Mouse (Mus musculus): ENCODE measurements around the gene Nfatc2ip.
"Not testable (repeated sequence)": the region's sequence is repeated elsewhere in the genome, so short reads cannot be mapped to it uniquely, and the experiment has no call there.

The Nfatc2ip gene

DNA sequence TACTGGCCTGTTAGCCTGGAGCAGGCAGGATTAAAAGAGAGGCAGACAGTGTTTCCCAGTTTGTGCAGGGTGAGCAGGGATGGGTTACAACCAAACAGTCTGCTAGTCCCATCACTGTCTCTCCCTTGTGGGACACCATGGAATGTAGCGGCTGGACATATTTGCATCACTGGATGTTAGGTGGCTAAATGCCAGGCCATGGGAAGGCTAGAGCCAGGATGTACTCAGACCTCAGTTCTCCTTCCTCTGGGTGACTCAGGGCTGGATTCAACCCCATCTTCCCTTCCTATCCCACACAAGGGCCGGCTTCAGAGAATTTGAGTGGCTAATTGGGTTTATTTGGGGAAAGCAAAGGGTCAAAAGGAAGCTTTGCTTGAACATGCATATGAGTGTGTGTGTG, 12.1 kb upstream of the Nfatc2ip start:
- in situ Hi-C loops (cut with MboI), result no loop called here

DNA sequence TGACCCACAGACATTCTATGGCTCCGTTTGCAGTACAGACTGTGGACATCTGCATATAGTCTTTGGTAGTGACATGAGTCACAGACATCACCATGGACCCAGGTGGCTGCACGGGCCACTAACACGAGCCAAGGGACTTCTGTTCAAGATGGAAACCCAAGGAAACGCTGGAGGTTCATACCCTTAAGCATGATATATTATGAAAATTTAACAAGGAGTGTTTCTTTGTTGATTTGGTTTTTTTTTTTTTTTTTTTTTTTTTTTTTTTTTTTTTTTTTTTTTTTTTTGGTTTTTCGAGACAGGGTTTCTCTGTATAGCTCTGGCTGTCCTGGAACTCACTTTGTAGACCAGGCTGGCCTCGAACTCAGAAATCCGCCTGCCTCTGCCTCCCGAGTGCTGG, 6.0 kb upstream of the Nfatc2ip start:
- in situ Hi-C loops (cut with MboI), result not testable (repeated sequence)

DNA sequence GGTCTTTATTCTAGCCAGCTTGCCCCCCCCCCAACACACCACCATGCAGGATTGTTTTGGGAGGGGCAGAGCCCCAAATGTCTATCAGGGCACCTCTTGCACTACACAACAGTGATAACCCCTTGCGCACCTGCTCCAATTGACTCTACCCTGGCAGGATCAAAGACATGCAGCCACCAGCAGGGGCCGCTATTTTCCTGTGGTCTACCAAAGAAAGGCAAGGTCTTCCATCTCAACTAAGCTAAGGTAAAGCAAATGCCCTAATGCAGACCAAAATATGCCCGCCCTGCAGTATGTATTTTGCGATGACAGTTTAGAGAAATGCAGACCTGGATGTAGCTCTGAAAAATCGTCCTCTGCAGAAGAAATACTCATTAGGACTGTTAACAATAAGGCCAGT, 3.0 kb upstream of the Nfatc2ip start:
- in situ Hi-C loops (cut with MboI), result loop anchor here (5.0 kb wide), 1 partner anchor 38 kb away; no protein-coding TSS in a partner anchor

DNA sequence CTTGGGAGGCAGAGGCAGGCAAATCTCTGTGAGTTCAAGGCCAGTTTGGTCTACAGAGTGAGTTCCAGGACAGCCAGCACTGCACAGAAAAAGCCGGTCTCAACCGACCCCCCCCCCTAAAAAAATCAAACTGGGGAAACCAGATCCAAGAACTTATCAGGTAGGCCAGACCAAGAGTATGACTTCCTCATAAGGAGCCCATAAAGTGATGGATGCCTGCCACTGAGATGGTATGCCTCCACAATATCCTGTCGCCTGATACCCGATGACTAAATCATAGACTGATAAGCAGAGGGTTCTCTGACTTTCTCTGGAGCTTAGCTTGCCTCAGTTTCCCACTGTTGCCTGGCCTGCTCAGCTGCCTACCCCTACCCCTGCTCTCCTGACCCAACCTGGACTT, 1.3 kb upstream of the Nfatc2ip start:
- in situ Hi-C loops (cut with MboI), result loop anchor here (5.0 kb wide), 1 partner anchor 39 kb away; no protein-coding TSS in a partner anchor

DNA sequence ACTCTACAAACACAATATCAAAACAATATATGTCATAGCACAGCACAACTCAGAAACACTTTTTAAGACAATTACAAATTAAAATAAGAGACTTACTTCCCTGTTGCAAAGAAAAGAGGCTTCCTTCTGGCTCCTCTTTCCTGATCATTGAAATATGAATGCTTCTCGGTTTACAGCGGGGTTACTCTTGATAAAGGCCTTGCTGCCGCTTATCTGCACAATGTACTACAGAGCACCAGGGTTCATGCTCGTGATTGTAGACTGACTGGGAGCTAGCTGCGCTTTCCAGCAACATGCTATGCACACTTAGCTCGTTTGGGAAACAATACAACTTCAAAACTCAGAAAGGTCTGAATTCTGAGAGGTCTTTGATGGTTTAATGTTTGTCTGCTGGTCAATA, 684 bp upstream of the Nfatc2ip start:
- in situ Hi-C loops (cut with MboI), result loop anchor here (5.0 kb wide), 1 partner anchor 40 kb away; no protein-coding TSS in a partner anchor

DNA sequence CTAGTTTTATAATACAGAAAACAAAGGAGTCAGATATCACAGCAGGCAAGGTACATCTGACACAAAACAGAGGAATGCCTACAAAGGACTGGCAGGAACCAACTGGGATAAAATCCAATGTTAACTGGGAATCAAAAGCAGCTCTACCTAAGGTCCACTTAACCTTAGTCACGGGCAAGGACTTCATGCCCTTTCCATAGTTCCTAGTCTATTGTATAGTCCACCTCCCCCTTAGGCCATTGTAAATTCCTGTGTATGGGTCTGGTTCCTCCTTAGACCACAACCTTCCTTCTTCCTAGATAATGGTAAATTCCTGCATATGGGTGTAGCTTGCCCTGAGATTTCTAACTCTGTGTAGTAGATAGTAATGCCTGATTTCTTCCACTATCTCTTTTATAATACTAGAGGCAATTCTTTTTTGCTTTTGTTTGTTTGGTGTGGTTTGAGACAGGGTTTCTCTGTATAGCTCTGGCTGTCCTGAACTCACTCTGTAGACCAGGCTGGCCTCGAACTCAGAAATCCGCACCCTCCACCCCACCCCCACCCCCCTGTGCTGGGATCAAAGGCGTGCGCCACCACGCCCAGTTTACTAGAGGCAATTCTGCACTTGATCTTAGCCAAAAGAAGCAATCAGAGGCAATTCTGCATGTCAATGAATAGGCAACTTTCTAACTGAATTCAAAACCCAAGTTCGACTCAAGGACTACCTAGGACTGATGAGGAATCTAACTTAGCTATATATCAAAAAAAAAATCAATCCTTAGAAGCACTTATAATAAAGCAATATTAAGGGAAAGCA, 4.3 kb downstream of the Nfatc2ip start:
- in situ Hi-C loops (cut with MboI), result not testable (repeated sequence)

DNA sequence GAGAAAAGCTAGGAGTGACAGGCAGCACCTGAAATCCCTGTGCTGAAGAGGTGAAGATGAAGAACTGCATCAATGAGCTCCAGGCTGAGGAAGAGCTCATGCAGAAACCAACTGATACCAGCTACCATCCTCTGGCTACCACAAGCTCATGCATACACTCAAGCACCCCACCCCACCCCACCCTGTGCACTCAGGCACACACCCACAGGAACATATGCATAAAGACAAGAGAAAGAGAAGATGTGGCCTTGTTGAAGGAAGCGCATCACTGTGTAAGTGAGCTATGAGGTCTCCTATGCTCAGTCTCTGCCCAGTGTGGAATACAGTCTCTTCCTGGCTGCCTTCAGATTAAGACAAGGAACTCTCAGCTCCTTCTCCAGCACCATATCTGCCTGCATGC, 8.4 kb downstream of the Nfatc2ip start:
- in situ Hi-C loops (cut with MboI), result no loop called here

DNA sequence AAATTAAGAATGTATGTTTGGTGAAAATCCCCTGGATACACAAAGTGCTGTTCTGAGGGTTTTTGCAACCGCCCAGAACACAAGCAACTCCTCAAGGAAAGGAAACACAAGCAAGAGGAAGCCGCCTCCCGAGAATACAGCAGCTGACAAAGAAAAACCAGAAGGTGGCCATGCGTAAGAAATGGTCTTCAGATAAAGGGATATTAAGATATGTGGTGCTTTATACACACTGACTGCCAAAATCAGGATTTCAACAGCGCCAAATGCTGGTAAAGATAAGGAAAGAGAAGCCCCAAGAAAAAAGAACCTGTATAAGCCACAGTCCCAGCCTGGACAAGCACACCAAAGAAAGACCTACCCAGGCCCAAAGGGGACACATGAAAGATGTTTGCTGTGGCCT, 13.0 kb downstream of the Nfatc2ip start:
- in situ Hi-C loops (cut with MboI), result no loop called here

DNA sequence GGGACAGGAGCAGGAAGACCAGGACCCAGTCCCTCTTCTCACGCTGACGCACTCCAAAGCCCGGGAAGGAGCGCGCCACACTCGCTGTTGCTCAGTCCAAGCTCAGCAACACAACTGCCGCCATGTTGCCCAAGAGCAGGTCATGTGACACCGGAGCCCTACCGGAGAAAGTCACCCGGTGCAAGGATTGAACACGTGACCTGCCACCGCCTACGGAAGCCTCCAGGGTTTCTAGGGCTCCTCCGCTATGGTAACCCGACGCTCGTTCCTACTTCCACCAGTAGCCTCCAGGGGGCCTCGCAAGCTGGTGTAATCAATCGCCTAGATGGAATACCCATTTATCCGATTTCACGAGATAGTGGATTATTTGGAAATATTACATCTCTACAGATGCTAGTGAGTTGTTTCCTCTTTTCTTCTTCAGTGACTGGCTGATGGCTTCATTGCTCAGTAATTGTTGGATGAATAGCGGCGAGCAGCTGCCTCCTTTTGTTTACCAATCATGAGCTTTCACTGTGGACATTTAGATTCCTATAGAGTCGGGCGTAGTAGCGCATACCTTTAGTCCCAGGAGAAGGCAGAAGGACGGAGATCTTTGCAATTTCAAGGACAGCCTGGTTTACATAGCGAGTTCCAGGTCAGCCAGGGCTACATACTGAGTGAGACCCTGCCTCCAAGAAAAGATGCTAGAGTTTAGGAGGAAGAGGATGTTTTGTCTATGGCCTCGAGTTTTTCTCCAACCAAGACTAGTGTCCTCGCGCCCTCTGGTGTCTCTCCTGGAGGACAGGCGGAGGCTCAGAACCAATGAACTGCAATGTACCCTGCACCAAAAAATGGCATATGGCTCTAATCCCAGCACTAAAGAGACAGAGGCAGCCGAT, 19.0 kb downstream of the Nfatc2ip start, which contains the start of gene Spns1:
Spns1 (minus strand) TSS at position 173 of the 881 bp plus-strand sequence.
- in situ Hi-C loops (cut with MboI), result loop anchor here (10.0 kb wide), 1 partner anchor 63 kb away; no protein-coding TSS in a partner anchor

DNA sequence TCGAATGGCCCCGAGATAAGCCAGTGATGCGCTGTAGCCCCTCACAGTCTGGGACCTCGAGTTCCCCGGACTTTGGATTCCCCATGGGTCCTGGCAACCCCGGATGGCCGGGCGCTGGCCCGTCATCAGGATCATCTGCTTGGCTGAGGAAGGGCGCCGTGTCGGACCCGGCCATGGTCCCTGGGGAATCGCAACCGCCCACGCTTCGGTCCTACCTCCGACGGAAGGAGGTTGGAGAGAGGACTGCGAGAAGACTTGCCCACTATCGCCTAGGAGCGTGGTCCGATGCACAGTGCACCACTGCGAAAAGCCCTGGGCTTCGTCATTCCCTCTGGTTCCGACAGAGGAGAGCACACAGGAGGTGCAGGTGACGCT, 19.6 kb downstream of the Nfatc2ip start:
- in situ Hi-C loops (cut with MboI), result loop anchor here (10.0 kb wide), 1 partner anchor 62 kb away; no protein-coding TSS in a partner anchor

DNA sequence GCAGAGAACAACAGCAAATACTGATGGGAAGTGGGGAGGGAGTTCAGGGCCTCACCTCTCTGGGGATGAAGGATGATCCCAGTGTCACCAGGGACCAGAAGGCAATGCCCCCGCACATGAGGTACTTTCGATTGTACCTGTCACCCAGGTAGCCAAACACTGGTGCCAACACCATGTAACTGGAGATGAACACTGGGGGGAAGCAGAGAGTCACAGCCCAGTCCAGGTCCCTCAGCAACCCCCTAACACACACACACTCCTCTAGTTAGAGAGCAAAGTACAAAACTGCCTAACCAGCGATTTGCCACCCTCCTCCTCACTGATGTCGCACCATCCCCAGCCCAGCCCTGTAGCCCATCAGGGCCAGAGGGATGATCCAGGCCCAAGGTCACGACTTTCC, 21.5 kb downstream of the Nfatc2ip start:
- in situ Hi-C loops (cut with MboI), result loop anchor here (10.0 kb wide), 1 partner anchor 60 kb away; no protein-coding TSS in a partner anchor

DNA sequence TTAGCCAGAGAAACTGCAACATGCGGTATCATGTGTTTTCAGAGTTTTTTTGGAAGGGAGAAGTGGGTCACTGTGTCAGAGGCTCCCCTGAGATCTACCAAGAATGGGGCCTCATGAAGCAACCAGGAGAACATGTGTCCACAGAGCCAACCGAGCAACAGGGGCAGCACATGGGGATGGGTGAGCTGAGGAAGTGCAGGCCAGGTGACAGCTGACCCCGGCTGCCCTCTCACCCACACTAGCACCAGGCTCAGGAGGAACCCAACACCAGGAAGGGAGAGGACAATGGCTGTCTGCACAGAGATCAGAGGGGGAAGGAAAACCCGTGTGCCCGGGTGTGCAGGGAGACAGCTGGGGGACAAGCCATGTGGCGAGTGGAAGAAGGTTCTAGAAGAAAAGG, 22.0 kb downstream of the Nfatc2ip start:
- in situ Hi-C loops (cut with MboI), result loop anchor here (5.0 to 10.0 kb wide), 2 partner anchors 37 to 60 kb away; no protein-coding TSS in a partner anchor

DNA sequence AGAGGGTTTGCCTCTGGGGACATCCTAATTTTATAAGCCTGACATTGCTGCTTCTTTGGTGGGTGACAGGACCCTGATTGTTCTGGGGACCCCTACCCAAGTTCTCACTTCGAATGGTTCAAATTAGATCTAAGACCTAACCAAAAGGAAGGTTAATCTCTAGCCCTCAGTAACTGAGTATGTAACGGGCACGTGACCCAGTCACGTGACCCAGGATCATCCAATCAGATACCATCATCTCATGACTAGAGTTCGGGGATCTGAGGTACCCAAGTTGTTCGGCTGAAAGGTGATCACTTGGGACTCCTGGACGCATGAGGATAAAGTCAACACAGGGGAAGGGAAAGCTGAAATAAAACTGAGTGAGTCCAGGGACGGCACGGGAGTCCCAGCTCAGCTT, 23.5 kb downstream of the Nfatc2ip start:
- in situ Hi-C loops (cut with MboI), result loop anchor here (5.0 to 10.0 kb wide), 2 partner anchors 36 to 58 kb away; no protein-coding TSS in a partner anchor

DNA sequence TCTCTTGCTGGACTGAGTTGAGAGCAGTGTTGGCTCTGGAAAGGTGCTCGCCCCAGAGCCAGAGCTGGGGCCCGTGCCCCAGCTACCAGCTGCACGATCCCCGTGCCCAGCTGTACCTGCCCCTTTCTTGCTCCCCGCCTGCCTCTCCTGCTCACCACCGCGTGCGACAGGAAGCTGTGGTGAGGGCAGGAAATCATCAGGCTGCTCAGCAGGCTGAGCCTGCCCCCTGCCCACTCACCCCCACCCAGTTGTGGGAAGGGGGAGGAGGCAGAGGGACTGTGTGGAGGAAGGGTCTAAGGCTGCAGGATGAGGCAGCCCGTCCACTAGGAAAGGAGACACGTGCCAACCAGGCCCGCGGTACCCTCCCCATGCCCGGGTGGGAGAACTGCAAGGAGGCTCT, 27.1 kb downstream of the Nfatc2ip start, which contains the start of gene Lat:
Lat (minus strand) TSS at position 178 of the 400 bp plus-strand sequence.
- in situ Hi-C loops (cut with MboI), result no loop called here

DNA sequence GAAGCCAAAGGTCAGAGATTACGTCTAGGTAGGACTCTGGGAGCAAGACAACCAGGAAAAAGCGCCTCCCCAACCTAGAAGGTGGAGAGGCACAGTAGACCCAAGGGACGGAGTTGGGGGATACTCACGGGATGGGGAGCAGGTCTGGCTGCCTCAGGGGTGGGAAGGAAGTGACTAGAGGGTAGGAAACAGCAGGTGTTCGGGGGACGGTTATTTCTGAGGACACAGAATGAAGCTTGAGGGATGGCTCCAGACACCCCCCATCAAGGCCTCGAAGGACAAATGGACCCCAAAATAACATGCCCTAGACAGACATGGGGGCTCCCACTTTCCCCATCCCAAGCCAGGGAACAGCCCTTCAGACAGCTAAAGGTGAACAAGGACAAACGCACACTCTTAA, 28.2 kb downstream of the Nfatc2ip start:
- in situ Hi-C loops (cut with MboI), result no loop called here

DNA sequence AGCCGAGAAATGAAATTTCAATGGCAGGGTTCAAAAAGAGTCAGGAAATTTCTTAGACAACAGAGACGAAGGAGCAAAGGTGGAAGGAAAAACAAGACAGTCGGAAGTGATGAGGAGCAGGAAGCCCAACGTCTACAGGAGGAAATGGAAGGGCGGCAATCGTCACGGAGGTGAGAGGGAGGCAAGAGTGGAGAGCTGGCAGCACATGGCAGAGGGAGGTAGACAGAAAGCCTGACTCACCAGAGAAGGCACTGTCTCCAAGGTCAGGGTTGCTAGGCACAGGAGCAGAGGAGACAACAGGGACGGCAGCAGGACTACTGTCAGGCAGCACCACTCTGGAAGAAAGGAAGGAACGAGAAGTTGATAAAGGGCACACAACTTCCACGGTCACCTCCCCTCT, 28.9 kb downstream of the Nfatc2ip start:
- in situ Hi-C loops (cut with MboI), result no loop called here

DNA sequence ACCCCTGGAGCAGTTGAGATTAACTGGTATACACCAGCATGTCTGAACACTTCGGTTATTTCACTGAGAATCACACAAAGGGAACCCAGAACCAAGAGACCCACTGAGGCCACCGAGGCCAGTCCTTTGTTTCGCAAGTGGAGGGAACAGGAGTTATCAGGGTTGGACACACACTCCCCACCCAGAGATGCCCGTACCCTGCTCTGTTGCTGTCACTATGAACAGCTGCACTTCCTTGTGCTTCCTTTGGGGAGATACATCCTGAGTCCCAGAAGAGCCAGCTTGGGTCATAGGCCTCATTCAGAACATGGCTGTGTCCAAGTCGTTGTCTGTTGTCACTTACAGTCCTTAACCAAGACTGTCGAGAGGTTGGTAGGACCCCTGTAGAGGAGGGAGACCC, 33.5 kb downstream of the Nfatc2ip start:
- in situ Hi-C loops (cut with MboI), result no loop called here

DNA sequence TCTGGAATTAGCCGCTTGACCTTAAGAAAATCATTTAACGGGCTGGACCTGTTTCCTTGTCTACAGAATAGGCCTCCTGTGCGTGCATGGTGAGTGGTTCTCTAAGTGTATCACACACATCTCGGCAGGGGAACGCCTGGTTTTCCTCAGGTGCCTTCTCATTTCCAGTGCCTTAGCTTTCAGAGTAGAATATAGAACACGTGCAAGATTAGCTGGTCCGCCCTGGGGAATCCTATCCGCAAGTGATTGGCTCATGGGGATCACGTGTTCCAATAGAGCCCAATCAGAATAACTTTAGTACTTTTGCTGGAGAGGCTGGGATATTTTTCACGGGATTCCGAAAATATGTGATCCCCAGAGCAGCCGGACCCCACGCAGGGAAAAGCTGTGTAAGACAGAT, 37.5 kb downstream of the Nfatc2ip start:
- in situ Hi-C loops (cut with MboI), result no loop called here

DNA sequence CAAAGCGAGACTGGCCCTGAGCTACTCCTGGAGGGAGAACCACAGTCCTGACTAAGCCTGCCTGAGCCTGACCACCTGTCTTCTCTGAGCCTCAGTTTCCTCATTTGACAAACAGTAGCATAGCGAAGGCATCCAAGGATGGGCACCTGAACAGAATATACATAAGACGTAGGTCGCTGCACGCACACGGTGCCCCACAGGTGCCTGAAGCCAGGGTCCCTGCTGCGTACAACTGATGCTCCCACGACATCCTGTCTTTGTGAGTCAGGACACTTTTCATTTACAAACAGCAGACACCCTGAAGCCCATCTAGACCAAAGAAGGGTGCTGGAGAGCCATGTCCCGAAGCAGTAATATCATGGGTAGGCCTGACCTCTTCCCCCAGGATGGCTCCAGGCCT, 38.1 kb downstream of the Nfatc2ip start:
- in situ Hi-C loops (cut with MboI), result no loop called here

DNA sequence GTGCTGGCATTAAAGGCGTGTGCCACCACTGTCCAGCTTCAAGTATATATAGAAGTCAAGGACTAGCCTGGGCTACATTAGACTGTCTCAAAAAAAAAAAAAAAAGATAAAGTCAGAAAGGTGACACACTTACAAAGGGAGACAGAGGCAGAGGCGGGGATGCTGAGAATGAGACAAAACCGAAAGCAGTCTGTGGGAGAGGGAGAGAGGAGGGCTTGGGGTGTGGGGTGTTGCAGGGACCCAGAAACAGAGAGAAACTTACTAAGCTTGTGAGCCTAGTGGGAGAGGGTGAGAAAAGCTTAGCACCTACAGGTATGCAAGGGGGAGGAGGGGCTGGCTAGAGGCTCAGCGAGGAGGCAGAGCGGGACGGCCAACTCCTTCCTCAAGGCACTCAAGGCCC, 38.7 kb downstream of the Nfatc2ip start:
- in situ Hi-C loops (cut with MboI), result no loop called here

DNA sequence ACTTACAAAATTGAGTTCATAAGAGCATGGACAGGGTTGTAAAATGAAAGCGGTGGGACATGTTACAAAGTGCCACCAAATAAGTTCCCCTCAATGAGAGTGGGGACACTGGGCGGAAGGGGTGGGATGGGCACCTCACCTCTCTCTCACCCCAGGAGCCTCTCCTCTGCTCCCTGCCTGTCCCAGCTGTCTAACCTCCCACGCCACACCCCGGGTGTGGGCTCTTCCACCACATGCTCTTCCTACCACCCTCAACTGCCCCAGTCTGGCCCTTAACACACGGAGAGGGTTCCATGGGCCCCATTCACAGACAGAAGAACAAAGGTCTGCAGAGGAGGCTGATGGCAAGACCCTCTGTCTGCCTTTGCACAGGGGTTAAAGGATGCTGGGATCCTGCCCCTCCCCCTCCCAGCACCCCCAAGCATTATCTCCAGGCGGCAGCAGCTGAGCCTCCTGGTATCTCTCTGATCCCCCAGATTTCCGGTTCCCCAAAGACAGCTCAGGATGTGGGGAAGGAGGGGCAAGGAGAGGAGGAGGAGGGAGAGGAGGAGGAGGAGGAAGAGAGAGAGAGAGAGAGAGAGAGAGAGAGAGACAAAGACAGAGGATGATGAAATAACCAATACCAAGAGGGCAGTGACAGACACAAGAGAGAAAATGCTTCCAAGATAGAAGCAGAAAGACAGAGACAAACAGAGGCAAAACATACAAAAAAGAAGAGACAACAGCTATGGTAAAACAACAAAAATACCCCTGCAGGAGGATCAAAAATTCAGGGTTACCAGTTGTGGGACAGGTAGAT, 39.5 kb downstream of the Nfatc2ip start:
- in situ Hi-C loops (cut with MboI), result no loop called here
